Mouse (Mus musculus) small intestine, adult 2 months (tissue): ENCODE measurements around the gene Rrp15.

Source experiments
- CTCF ChIP-seq: fragments of 200-500 bp; IDR thresholded peaks from 2 replicates; pipeline ENCODE4 v1.5.1; 2012; ENCODE audit warnings: low read depth, mild to moderate bottlenecking, control low read depth, inconsistent platforms, low read length, moderate library complexity, mixed read lengths; ENCODE audit not compliant: insufficient replicate concordance, insufficient read length; ENCODE audit errors: extremely low read depth
- POLR2A ChIP-seq: fragments of 200-500 bp; IDR thresholded peaks from 2 replicates; pipeline ENCODE4 v1.6.1; 2012; ENCODE audit warnings: low read depth, mild to moderate bottlenecking, control low read depth, inconsistent platforms, low read length, moderate library complexity

GRCm38 (mm10) chr1:186718881-186719280, 30.3 kb downstream of the Rrp15 start:
- no peak for TF ChIP-seq CTCF
- no peak for TF ChIP-seq POLR2A
